Mouse (Mus musculus) thymus, postnatal 4 days (tissue): ENCODE data around the gene B230307C23Rik.
"Not testable (repeated sequence)": the region's sequence is repeated elsewhere in the genome, so short reads cannot be mapped to it uniquely, and the experiment has no call there.

Experiments
- DNase-seq: peaks from one replicate; pipeline ENCODE4 v3.0.0; 2021

Gene B230307C23Rik

GRCm38 (mm10) chr16:97996616-97997382 is at the start of gene B230307C23Rik:
B230307C23Rik (plus strand) TSS chr16:97997315.
- peak; percentile 85 for DNase-seq

GRCm38 (mm10) chr16:97948836-97949235 is 48.3 kb upstream of the B230307C23Rik start:
- DNase-seq, result no peak

- no peak for DNase-seq
Observed at GRCm38 (mm10) chr16:97950061-97950460, 47.1 kb upstream of the B230307C23Rik start.

GRCm38 (mm10) chr16:97952371-97952770 is 44.7 kb upstream of the B230307C23Rik start:
- DNase-seq, result no peak

GRCm38 (mm10) chr16:97952801-97953200 is 44.3 kb upstream of the B230307C23Rik start:
- DNase-seq, result no peak

GRCm38 (mm10) chr16:97953300-97953699 is 43.8 kb upstream of the B230307C23Rik start:
- no peak for DNase-seq

GRCm38 (mm10) chr16:97956011-97956410 is 41.1 kb upstream of the B230307C23Rik start:
- DNase-seq, result no peak

- DNase-seq, result no peak
Observed at GRCm38 (mm10) chr16:97957626-97958025, 39.5 kb upstream of the B230307C23Rik start.

GRCm38 (mm10) chr16:97958401-97958973 is 38.6 kb upstream of the B230307C23Rik start:
- DNase-seq, result no peak

GRCm38 (mm10) chr16:97960348-97960747 is 36.8 kb upstream of the B230307C23Rik start:
- DNase-seq, result no peak

- DNase-seq, result no peak
Observed at GRCm38 (mm10) chr16:97961381-97962150, 35.5 kb upstream of the B230307C23Rik start.

GRCm38 (mm10) chr16:97962151-97962948 is 34.8 kb upstream of the B230307C23Rik start, which contains the start of the genes C2cd2 and Zbtb21:
C2cd2 (minus strand) TSS chr16:97962598.
Zbtb21 (minus strand) TSS chr16:97962622.
- DNase-seq, result peak; percentile 95

GRCm38 (mm10) chr16:97963956-97964540 is 33.1 kb upstream of the B230307C23Rik start:
- no peak for DNase-seq

- DNase-seq, result no peak
Observed at GRCm38 (mm10) chr16:97977277-97977676, 19.8 kb upstream of the B230307C23Rik start.

- DNase-seq, result no peak
Observed at GRCm38 (mm10) chr16:97977722-97978121, 19.4 kb upstream of the B230307C23Rik start.

- no peak for DNase-seq
Observed at GRCm38 (mm10) chr16:97981362-97981761, 15.8 kb upstream of the B230307C23Rik start.

GRCm38 (mm10) chr16:97984589-97984988 is 12.5 kb upstream of the B230307C23Rik start:
- no peak for DNase-seq

GRCm38 (mm10) chr16:97991517-97991916 is 5.6 kb upstream of the B230307C23Rik start:
- DNase-seq, result no peak

GRCm38 (mm10) chr16:97992477-97992876 is 4.6 kb upstream of the B230307C23Rik start:
- not testable (repeated sequence) for DNase-seq

GRCm38 (mm10) chr16:97995849-97996615 is 1.1 kb upstream of the B230307C23Rik start:
- no peak for DNase-seq

GRCm38 (mm10) chr16:97997383-97997731 is 242 bp downstream of the B230307C23Rik start:
- DNase-seq, result not testable (repeated sequence)
